Mouse (Mus musculus) forebrain, embryonic 13.5 days (tissue): ENCODE measurements around the gene Cdk12. TPM values are rescaled to one million over a fixed set of nuclear protein-coding genes. Genes with fewer than 3 reads are reported as not detected.
A peak's percentile ranks its signal among the peaks of the same experiment; 100 is the strongest.
"Not testable (repeated sequence)": the region's sequence is repeated elsewhere in the genome, so short reads cannot be mapped to it uniquely, and the experiment has no call there.

Experiments used
- ATAC-seq: fragments of 200-750 bp; cut with Nextera tagmentation; 2 replicates; pipeline ENCODE4 v1.8.0; 2017
- H3K27ac ChIP-seq: fragments of 300-500 bp; sonication (generic); 2 replicates; pipeline ENCODE4 v1.5.1; 2015; ENCODE audit warnings: inconsistent platforms, mild to moderate bottlenecking, moderate library complexity
- H3K27me3 ChIP-seq: fragments of 300-500 bp; sonication (generic); 2 replicates; pipeline ENCODE4 v1.6.1; 2015; ENCODE audit warnings: mild to moderate bottlenecking, inconsistent platforms
- H3K36me3 ChIP-seq: fragments of 300-500 bp; sonication (generic); 2 replicates; pipeline ENCODE4 v1.6.1; 2015; ENCODE audit warnings: mild to moderate bottlenecking, inconsistent platforms; ENCODE audit not compliant: poor library complexity, severe bottlenecking
- H3K4me1 ChIP-seq: fragments of 300-500 bp; sonication (generic); 2 replicates; pipeline ENCODE4 v1.6.1; 2015; ENCODE audit warnings: inconsistent platforms
- H3K4me2 ChIP-seq: fragments of 300-500 bp; sonication (generic); 2 replicates; pipeline ENCODE4 v1.6.1; 2015; ENCODE audit warnings: inconsistent platforms, mild to moderate bottlenecking, moderate library complexity
- H3K4me3 ChIP-seq: fragments of 300-500 bp; sonication (generic); 2 replicates; pipeline ENCODE4 v1.5.1; 2015; ENCODE audit warnings: mild to moderate bottlenecking, inconsistent platforms
- H3K9ac ChIP-seq: fragments of 300-500 bp; sonication (generic); 2 replicates; pipeline ENCODE4 v1.6.1; 2015; ENCODE audit warnings: mild to moderate bottlenecking, inconsistent platforms
- H3K9me3 ChIP-seq: fragments of 300-500 bp; sonication (generic); replicated peaks from 2 replicates; pipeline ENCODE4 v1.6.1; 2016; ENCODE audit warnings: inconsistent platforms
- WGBS: fragments of 180-500 bp; shearing (Covaris S2); methylation state at CpG from one replicate; pipeline ENCODE4 v1.1.7; 2015; 5-methylcytosine and 5-hydroxymethylcytosine counted together
- polyA plus RNA-seq: library from polyadenylated mRNA; unstranded; fragments of >200 nt; fragmentation: Nextera tagmentation; extraction: Ambion mirVana; gene quantifications from 2 replicates; pipeline ENCODE4 v1.2.1, GENCODE M21; 2015

Gene Cdk12
- polyA plus RNA-seq = 17.7 and 19.0 TPM in 2 replicates

DNA sequence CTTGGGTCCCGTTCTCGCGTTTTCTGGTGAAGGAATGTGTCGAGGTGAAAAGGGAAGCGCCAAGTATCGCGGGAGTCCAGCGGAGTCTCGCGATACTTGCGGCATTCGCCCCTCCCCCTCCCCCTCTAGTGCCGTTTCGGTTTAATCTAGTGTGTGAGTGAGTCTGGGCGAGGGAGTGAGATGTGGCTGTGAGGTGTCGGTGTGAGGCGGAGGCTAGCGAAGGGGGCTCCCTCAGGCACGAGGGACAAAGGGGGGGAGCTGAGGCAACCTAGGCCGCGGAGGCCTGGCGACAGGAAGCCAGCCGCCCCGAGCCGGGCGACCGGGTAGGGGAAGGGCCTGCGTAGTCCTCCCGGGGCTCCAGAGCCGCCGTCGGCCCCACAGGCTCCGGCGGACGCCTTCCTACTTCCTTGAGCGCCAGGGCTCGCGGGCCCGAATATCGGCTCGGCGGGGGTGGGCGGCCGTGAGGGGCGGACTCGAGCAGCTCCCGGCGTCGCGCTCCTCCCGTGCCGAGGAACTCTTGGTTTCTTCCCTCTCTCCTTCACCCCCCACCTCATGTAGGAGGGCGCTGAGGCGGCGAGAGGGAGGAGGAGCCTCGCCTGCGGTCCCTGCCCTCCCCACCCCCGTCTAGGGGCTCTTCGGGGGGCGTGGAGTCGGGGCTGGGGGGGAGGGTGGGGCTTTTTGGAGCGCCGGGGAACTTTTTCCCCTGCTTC, at the start of gene Cdk12:
TSS of gene Cdk12 (plus strand) at position 419 of the 710 bp plus-strand sequence.
- Histone ChIP-seq H3K9me3 (no peaks in the 10 kb centered on the region), H3K9ac (peak within 1 kb of the TSS; percentile 98), H3K36me3 (peaks cover 5% of the 10 kb centered on the region), H3K27me3 (peaks cover 5% of the 10 kb centered on the region; the same call in 1 of the 2 replicates), H3K4me1 (peaks cover 36% of the 10 kb centered on the region), H3K4me2 (peak within 1 kb of the TSS; percentile 98), H3K27ac (peak within 1 kb of the TSS; percentile 100), H3K4me3 (peak within 1 kb of the TSS; percentile 95)
- ATAC-seq = peak; percentile 93
- 1% methylated on average over 62 of the region's 63 CpGs for WGBS

GRCm38 (mm10) chr11:98155094-98155493, 47.8 kb upstream of the Cdk12 start:
- Histone ChIP-seq H3K4me2 (no peak overlapping the region), H3K9ac (no peak overlapping the region), H3K9me3 (no peaks in the 10 kb centered on the region), H3K4me3 (no peak overlapping the region), H3K27me3 (no peaks in the 10 kb centered on the region), H3K27ac (no peak overlapping the region), H3K36me3 (peaks cover 64% of the 10 kb centered on the region), H3K4me1 (no peaks in the 10 kb centered on the region)
- WGBS = 86% methylated on average over 6 of the region's 6 CpGs
- ATAC-seq = no peak

DNA sequence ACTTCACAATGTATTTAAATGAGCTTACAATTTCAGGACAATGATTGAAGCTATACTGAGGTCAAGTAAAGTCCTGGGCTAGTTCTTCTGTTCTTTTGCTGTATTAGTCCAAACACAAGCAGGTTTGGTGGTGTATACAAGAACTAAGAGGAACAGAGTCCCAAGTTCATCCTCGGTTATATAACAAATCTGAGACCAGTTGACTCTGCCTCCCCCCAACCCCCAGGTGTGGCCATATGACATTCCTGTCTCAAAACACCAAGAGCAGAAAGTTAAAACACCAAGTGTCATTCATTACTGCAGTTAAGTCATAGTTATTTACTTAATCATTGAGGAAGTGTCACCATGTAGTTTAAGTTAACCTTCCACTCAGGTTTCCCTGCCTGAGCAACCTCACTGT, 34.5 kb upstream of the Cdk12 start:
- no peak overlapping the region for H3K4me2 ChIP-seq
- H3K36me3 ChIP-seq = peaks cover 79% of the 10 kb centered on the region
- no peaks in the 10 kb centered on the region for H3K27me3 ChIP-seq
- WGBS = 93% methylated on average over 1 of the region's 1 CpGs
- no peak for ATAC-seq
- H3K9me3 ChIP-seq = no peaks in the 10 kb centered on the region
- H3K4me1 ChIP-seq = no peaks in the 10 kb centered on the region
- no peak overlapping the region for H3K4me3 ChIP-seq
- no peak overlapping the region for H3K9ac ChIP-seq
- no peak overlapping the region for H3K27ac ChIP-seq

DNA sequence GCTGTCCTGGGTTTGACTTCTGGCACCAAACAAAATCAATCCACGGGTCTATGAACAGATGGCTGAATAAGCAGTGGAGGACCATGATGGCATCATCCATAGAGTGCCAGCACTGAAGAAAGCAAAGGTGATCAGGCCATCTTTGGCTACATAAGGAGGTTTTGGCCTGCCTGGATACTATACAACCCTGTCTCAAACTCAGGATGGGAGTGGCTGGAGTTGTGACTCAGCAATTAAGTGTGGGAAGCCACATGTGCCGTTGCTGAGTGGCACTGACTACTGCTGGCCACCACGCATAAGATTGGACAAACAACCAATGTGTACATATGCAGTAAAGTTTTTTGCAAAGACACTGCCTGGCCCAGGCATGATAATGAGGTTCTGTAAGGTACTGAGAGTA, 20.7 kb upstream of the Cdk12 start:
- H3K4me1 ChIP-seq, H3K9ac ChIP-seq, H3K27me3 ChIP-seq, H3K4me3 ChIP-seq, H3K4me2 ChIP-seq, ATAC-seq, H3K27ac ChIP-seq, H3K9me3 ChIP-seq: not testable (repeated sequence)
- 95% methylated on average over 3 of the region's 3 CpGs for WGBS
- peaks cover 87% of the 10 kb centered on the region for H3K36me3 ChIP-seq

- H3K4me2 ChIP-seq = no peak overlapping the region
- no peak for ATAC-seq
- H3K9me3 ChIP-seq = no peaks in the 10 kb centered on the region
- peaks cover 12% of the 10 kb centered on the region for H3K4me1 ChIP-seq
- WGBS = 92% methylated on average over 9 of the region's 9 CpGs
- H3K27me3 ChIP-seq = no peaks in the 10 kb centered on the region
- H3K27ac ChIP-seq = no peak overlapping the region
- H3K36me3 ChIP-seq = peaks cover 72% of the 10 kb centered on the region
- H3K4me3 ChIP-seq = no peak overlapping the region
- H3K9ac ChIP-seq = no peak overlapping the region
These were observed 15.0 kb upstream of the Cdk12 start for GRCm38 (mm10) chr11:98187640-98188395.

- ATAC-seq = no peak
- no peak overlapping the region for H3K9ac ChIP-seq
- WGBS = 89% methylated on average over 5 of the region's 5 CpGs
These were observed 12.0 kb upstream of the Cdk12 start for GRCm38 (mm10) chr11:98190820-98191219.

GRCm38 (mm10) chr11:98192901-98193805, 9.7 kb upstream of the Cdk12 start, which contains the start of gene Med1:
Gene Med1 (minus strand): TSS chr11:98193293.
- Histone ChIP-seq H3K9me3 (no peaks in the 10 kb centered on the region), H3K4me2 (peak within 1 kb of the TSS; percentile 90), H3K27ac (peak within 1 kb of the TSS; percentile 93), H3K4me1 (peaks cover 17% of the 10 kb centered on the region), H3K27me3 (0 out of 2 replicates have a peak, but pooled peaks cover 4% of the 10 kb centered on the region), H3K36me3 (peaks cover 21% of the 10 kb centered on the region), H3K4me3 (peak within 1 kb of the TSS; percentile 87), H3K9ac (peak within 1 kb of the TSS; percentile 90)
- under 1% methylated on average over 50 of the region's 53 CpGs for WGBS
- peak; percentile 97 for ATAC-seq

More at GRCm38 (mm10) chr11:98190820-98191219, 12.0 kb upstream of the Cdk12 start:
- no peaks in the 10 kb centered on the region for H3K9me3 ChIP-seq
- 0 out of 2 replicates have a peak overlapping the region, but pooled peaks have one; percentile 0 for H3K4me2 ChIP-seq
- no peak overlapping the region for H3K27ac ChIP-seq
- H3K36me3 ChIP-seq = peaks cover 42% of the 10 kb centered on the region
- no peak overlapping the region for H3K4me3 ChIP-seq
- H3K4me1 ChIP-seq = peaks cover 17% of the 10 kb centered on the region
- no peaks in the 10 kb centered on the region for H3K27me3 ChIP-seq

- ATAC-seq = peak; percentile 25
- peak overlapping the region; percentile 83 for H3K9ac ChIP-seq
- H3K36me3 ChIP-seq = 0 out of 2 replicates have a peak, but pooled peaks cover 3% of the 10 kb centered on the region
- peak overlapping the region; percentile 98 for H3K4me2 ChIP-seq
- peak overlapping the region; percentile 73 for H3K27ac ChIP-seq
- peaks cover 29% of the 10 kb centered on the region for H3K4me1 ChIP-seq
- no peaks in the 10 kb centered on the region for H3K9me3 ChIP-seq
- H3K4me3 ChIP-seq = peak overlapping the region; percentile 95
- peaks cover 5% of the 10 kb centered on the region; the same call in 1 of the 2 replicates for H3K27me3 ChIP-seq
- 3% methylated on average over 27 of the region's 27 CpGs for WGBS
These were observed 843 bp upstream of the Cdk12 start for GRCm38 (mm10) chr11:98201791-98202640.

- Histone ChIP-seq H3K36me3 (peaks cover 11% of the 10 kb centered on the region), H3K4me1 (peaks cover 40% of the 10 kb centered on the region), H3K9ac (peak overlapping the region; percentile 98), H3K27me3 (peaks cover 5% of the 10 kb centered on the region; the same call in 1 of the 2 replicates), H3K4me3 (peak overlapping the region; percentile 95), H3K4me2 (peak overlapping the region; percentile 98), H3K9me3 (no peaks in the 10 kb centered on the region), H3K27ac (peak overlapping the region; percentile 100)
- whole genome bisulfite sequencing = under 1% methylated on average over 37 of the region's 37 CpGs
- peak; percentile 50 for ATAC-seq
These were observed 572 bp downstream of the Cdk12 start for GRCm38 (mm10) chr11:98203351-98203911.

DNA sequence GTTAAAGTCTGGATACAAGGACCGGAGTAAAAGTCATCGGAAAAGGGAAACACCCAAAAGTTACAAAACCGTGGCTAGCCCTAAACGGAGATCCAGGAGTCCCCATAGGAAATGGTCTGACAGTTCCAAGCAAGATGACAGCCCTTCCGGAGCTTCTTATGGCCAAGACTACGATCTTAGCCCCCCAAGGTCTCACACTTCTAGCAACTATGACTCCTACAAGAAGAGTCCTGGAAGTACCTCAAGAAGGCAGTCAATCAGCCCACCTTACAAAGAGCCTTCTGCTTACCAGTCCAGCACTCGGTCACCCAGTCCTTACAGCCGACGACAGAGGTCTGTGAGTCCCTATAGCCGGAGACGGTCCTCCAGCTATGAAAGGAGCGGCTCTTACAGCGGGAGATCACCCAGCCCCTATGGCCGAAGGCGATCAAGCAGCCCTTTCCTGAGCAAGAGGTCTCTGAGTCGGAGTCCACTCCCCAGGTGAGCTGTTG, 1.1 kb downstream of the Cdk12 start:
- peak overlapping the region; percentile 98 for H3K9ac ChIP-seq
- under 1% methylated on average over 16 of the region's 16 CpGs for WGBS
- H3K27me3 ChIP-seq = peaks cover 5% of the 10 kb centered on the region; the same call in 1 of the 2 replicates
- H3K4me3 ChIP-seq = peak overlapping the region; percentile 95
- ATAC-seq = no peak
- no peak overlapping the region for H3K27ac ChIP-seq
- peak overlapping the region; percentile 98 for H3K4me2 ChIP-seq
- peaks cover 17% of the 10 kb centered on the region for H3K36me3 ChIP-seq
- H3K4me1 ChIP-seq = peaks cover 40% of the 10 kb centered on the region
- no peaks in the 10 kb centered on the region for H3K9me3 ChIP-seq
